Mouse (Mus musculus): ENCODE data around the gene Aff3. TPM values are rescaled to one million over a fixed set of nuclear protein-coding genes. Genes with fewer than 3 reads are reported as not detected.

The Aff3 gene
- polyA plus RNA-seq, 1 experiment from 2014 or later: 6.9 TPM

DNA sequence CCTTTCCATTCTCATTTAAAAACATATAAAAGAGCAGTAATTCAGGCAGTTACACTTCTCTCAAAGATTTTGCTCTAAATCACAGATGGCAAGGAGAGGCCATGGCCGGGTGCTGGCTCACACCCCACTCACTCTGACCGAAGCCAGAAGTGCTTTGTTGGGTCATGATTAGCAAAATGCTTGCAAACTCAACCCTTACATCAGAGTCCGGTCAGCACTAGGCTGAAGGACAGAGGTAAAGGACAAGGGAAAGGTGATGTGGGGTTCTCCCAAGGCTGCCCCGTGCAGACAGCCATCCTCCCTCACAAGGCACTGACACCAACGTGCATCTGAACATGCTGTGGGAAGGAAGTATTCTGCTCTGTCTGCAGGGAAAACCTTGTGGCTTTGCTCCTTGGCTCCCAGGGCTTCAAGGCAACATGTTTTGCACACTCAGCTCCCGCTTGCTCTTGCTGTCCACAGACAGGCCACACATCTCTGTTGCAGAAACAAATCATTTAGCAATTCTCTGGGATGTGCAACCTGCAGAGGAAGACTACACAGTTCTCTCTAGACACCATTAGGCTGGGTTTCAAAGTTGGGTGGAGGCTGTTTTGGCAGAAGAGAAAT lies 296.6 kb downstream of the Aff3 start:
- Histone ChIP-seq H3K4me3 (no peak overlapping the region), H3K4me1 (peaks cover 17% of the 10 kb centered on the region), H3K27me3 (ENCODE audit: insufficient read depth, poor library complexity, severe bottlenecking) (no peaks in the 10 kb centered on the region), H3K27ac (no peak overlapping the region), H3K9me3 (no peaks in the 10 kb centered on the region), H3K36me3 (no peaks in the 10 kb centered on the region)
- no peak for DNase-seq (ENCODE audit: low spot score)
- 81% methylated on average over 6 of the region's 6 CpGs for WGBS

DNA sequence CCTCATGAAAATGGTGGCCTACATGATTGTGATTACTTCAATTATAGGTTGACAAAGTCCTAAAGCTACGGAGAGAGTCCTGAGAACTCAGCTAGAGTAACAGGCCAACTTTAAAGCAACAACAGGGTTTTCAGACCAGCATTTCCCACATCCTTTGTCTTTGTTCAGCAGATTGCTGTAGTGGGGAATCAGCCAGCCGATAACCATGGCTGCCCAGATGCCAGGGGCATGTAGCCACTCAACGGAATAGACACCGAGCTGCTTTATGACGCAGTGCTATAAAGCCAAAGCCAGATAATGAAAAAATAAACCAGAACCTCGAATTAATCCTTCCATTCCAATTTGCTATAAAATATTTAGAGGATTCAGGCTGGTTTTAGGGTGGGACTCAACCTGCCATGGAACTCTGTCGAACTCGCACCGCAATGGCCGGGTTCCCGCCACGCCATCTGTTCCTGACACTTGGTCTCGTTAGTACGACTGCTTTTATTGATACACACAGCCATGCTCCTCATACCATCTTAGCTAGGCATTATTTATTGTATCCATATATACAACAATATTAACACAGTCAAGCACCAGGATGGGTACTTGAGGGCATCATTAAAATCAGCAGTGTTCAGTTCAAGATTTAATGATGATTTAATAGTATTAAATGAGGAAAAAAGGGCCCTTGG lies 297.2 kb downstream of the Aff3 start:
- 95% methylated on average over 14 of the region's 14 CpGs for whole genome bisulfite sequencing
- Histone ChIP-seq H3K27me3 (ENCODE audit: insufficient read depth, poor library complexity, severe bottlenecking) (no peaks in the 10 kb centered on the region), H3K4me1 (peaks cover 17% of the 10 kb centered on the region), H3K27ac (no peak overlapping the region), H3K4me3 (no peak overlapping the region), H3K9me3 (no peaks in the 10 kb centered on the region), H3K36me3 (no peaks in the 10 kb centered on the region)
- no peak for DNase-seq (ENCODE audit: low spot score)

DNA sequence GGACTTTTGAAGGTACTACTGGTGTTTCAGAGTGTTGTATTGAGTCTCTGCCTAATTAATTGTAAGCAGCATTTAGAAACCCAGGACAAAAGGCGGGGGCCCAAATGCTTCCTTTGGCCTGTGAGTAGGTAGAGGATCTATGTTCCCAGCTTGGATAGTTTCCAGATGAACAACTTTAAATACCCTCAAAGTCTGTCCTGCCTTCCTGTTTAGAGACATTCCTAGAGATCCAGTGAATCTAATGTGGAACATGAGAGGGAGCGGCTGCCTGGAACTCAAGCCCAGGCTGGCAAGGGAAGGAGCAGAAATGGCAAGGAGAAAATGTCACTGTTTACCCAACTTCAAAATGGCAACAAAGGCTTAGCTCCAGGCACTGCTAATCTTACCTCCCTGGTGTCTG lies 300.9 kb downstream of the Aff3 start:
- peaks cover 19% of the 10 kb centered on the region for H3K4me1 ChIP-seq
- H3K36me3 ChIP-seq: no peaks in the 10 kb centered on the region
- DNase-seq (ENCODE audit: low spot score): no peak
- H3K9me3 ChIP-seq: no peaks in the 10 kb centered on the region
- 76% methylated on average over 2 of the region's 2 CpGs for WGBS
- no peak overlapping the region for H3K4me3 ChIP-seq
- no peak overlapping the region for H3K27ac ChIP-seq
- no peaks in the 10 kb centered on the region for H3K27me3 ChIP-seq (ENCODE audit: insufficient read depth, poor library complexity, severe bottlenecking)

DNA sequence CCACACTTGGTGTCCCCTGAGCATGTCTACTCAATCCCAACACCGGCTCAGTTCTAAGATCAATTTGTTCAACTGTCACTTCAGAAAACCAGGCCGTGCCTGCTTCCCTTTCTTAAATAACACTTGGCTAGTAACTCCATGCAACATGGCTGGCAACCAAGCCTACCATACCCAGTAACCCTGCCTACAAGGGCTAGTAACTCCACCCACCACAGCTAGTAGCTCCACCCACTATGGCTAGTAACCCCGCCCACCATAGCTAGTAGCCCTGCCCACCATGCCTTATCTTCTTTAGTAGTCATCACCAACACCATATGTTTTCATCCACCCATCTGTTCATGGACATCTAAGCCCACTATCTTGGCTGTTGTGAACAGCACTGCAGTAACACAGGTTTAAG lies 302.5 kb downstream of the Aff3 start:
- WGBS: 96% methylated on average over 3 of the region's 3 CpGs
- DNase-seq (ENCODE audit: low spot score): no peak
- peaks cover 21% of the 10 kb centered on the region for H3K4me1 ChIP-seq

GRCm38 (mm10) chr1:38358797-38359349 lies 305.9 kb downstream of the Aff3 start:
- Histone ChIP-seq H3K4me1 (peaks cover 13% of the 10 kb centered on the region; the same call in 1 of the 2 replicates), H3K27ac (no peak overlapping the region), H3K4me3 (no peak overlapping the region), H3K27me3 (ENCODE audit: insufficient read depth, poor library complexity, severe bottlenecking) (no peaks in the 10 kb centered on the region), H3K9me3 (no peaks in the 10 kb centered on the region), H3K36me3 (no peaks in the 10 kb centered on the region)
- DNase-seq (ENCODE audit: low spot score): no peak
- 91% methylated on average over 26 of the region's 26 CpGs for WGBS

More for the DNA sequence above, 302.5 kb downstream of the Aff3 start:
- H3K4me3 ChIP-seq: no peak overlapping the region
- no peak overlapping the region for H3K27ac ChIP-seq
- no peaks in the 10 kb centered on the region for H3K9me3 ChIP-seq
- no peaks in the 10 kb centered on the region for H3K36me3 ChIP-seq
- H3K27me3 ChIP-seq (ENCODE audit: insufficient read depth, poor library complexity, severe bottlenecking): no peaks in the 10 kb centered on the region

- 74% methylated on average over 10 of the region's 10 CpGs for WGBS
- no peaks in the 10 kb centered on the region for H3K9me3 ChIP-seq
- no peaks in the 10 kb centered on the region for H3K27me3 ChIP-seq (ENCODE audit: insufficient read depth, poor library complexity, severe bottlenecking)
- no peak overlapping the region for H3K4me3 ChIP-seq
- H3K27ac ChIP-seq: no peak overlapping the region
- DNase-seq (ENCODE audit: low spot score): no peak
- H3K4me1 ChIP-seq: peaks cover 10% of the 10 kb centered on the region; the same call in 1 of the 2 replicates
- no peaks in the 10 kb centered on the region for H3K36me3 ChIP-seq
Measured at GRCm38 (mm10) chr1:38357933-38358796, 306.6 kb downstream of the Aff3 start.

DNA sequence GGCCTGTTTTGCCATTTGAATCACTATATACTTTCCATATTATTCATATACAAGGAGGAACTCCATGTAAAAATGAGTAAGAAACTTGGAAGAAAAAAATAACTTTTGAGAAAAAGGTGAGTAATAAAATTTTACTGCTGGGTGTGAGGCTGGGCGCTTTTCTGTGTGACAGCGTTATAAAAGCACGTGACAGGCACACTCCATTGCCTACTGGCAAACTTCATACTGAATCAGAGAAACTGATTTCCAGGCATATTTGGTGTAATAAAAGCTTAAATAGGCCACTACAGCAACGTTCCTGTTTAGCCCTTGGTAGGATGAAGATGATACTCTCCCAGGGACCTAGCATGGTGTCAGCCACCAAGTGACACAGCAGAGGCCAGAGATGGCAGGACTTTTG lies 310.2 kb downstream of the Aff3 start:
- H3K4me1 ChIP-seq: peaks cover 10% of the 10 kb centered on the region; the same call in 1 of the 2 replicates
- no peak overlapping the region for H3K4me3 ChIP-seq
- H3K36me3 ChIP-seq: no peaks in the 10 kb centered on the region
- H3K9me3 ChIP-seq: no peaks in the 10 kb centered on the region
- peak; percentile 33 for DNase-seq (ENCODE audit: low spot score)
- H3K27ac ChIP-seq: no peak overlapping the region
- 93% methylated on average over 4 of the region's 4 CpGs for WGBS
- H3K27me3 ChIP-seq (ENCODE audit: insufficient read depth, poor library complexity, severe bottlenecking): no peaks in the 10 kb centered on the region

DNA sequence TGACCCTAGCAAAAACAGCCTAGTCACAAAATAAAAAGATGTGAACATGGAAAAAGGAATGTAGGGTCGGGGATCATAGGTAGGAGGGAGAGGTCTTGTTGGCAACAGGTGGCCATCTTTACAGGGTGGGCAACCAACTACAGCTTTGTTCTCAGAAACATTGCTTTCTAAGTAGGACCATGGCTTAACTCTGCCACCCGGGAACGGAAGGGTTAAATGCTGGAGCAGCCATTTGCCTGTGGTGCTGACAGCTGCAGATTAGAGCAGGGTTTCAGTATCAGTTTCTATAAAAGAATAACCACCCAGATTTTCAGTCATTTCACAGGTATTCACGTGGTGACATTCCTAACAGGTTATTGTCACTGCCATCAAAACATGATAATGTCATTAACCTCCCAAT lies 317.4 kb downstream of the Aff3 start:
- Histone ChIP-seq H3K4me1 (0 out of 2 replicates have a peak, but pooled peaks cover 4% of the 10 kb centered on the region), H3K4me3 (no peak overlapping the region), H3K27me3 (ENCODE audit: insufficient read depth, poor library complexity, severe bottlenecking) (no peaks in the 10 kb centered on the region), H3K9me3 (no peaks in the 10 kb centered on the region), H3K36me3 (no peaks in the 10 kb centered on the region), H3K27ac (no peak overlapping the region)
- WGBS: 71% methylated on average over 4 of the region's 4 CpGs
- DNase-seq (ENCODE audit: low spot score): peak; percentile 66

GRCm38 (mm10) chr1:38334206-38334605 lies 330.5 kb downstream of the Aff3 start:
- Histone ChIP-seq H3K36me3 (no peaks in the 10 kb centered on the region), H3K27me3 (ENCODE audit: insufficient read depth, poor library complexity, severe bottlenecking) (no peaks in the 10 kb centered on the region), H3K27ac (no peak overlapping the region), H3K4me3 (no peak overlapping the region), H3K4me1 (peaks cover 6% of the 10 kb centered on the region; the same call in 1 of the 2 replicates), H3K9me3 (no peaks in the 10 kb centered on the region)
- DNase-seq (ENCODE audit: low spot score): no peak
- whole genome bisulfite sequencing: 79% methylated on average over 7 of the region's 7 CpGs

DNA sequence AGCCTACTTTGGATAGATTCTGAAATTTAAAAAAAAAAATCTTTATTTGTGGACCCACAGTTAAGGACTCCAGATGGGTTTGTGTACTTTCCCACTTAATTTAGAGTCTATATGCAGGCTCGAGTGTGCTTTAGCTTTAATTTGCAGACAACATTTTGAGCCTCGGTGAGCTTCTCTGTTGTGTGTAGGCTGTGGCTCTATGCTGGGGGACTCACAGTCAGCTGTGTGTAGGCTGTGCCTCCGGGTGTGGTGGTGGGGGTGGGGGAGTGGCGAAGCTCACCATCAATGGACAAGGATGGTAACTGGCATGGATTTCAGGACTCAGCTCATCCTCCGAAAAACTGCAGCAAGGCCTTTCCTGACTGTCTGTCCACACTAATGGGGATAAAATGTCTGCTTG lies 331.8 kb downstream of the Aff3 start:
- 91% methylated on average over 5 of the region's 5 CpGs for WGBS
- no peaks in the 10 kb centered on the region for H3K36me3 ChIP-seq
- DNase-seq (ENCODE audit: low spot score): no peak

GRCm38 (mm10) chr1:38324206-38324605 lies 340.5 kb downstream of the Aff3 start:
- no peak for DNase-seq (ENCODE audit: low spot score)
- Histone ChIP-seq H3K9me3 (no peaks in the 10 kb centered on the region), H3K4me3 (no peak overlapping the region), H3K27ac (no peak overlapping the region), H3K4me1 (peaks cover 11% of the 10 kb centered on the region; the same call in 1 of the 2 replicates), H3K27me3 (ENCODE audit: insufficient read depth, poor library complexity, severe bottlenecking) (no peaks in the 10 kb centered on the region), H3K36me3 (no peaks in the 10 kb centered on the region)
- 78% methylated on average over 5 of the region's 5 CpGs for WGBS

More for the DNA sequence above, 331.8 kb downstream of the Aff3 start:
- Histone ChIP-seq H3K27me3 (ENCODE audit: insufficient read depth, poor library complexity, severe bottlenecking) (no peaks in the 10 kb centered on the region), H3K27ac (no peak overlapping the region), H3K9me3 (no peaks in the 10 kb centered on the region), H3K4me1 (peaks cover 6% of the 10 kb centered on the region; the same call in 1 of the 2 replicates), H3K4me3 (no peak overlapping the region)

DNA sequence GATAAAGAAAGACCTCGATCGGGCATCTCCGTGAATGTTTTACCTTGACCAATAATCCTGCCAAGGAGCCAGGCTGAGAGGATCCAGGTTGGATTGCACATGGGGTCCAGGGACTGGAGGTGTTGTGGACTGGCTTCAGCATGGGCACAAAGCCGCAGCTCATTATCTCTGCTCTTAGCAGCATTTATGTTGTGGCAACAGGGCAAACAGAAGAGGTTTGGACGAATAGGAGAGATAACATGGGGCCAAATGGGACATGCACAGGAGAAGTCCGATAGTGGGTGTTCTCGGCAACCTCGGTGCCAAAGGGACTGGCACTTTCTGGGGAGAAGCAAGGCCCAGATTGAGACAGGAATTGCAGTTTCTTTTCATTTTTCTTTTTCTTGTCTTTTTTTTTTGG lies 342.9 kb downstream of the Aff3 start:
- DNase-seq (ENCODE audit: low spot score): no peak
- no peaks in the 10 kb centered on the region for H3K9me3 ChIP-seq
- WGBS: 65% methylated on average over 8 of the region's 8 CpGs

GRCm38 (mm10) chr1:38320971-38321305 lies 343.8 kb downstream of the Aff3 start:
- Histone ChIP-seq H3K27me3 (ENCODE audit: insufficient read depth, poor library complexity, severe bottlenecking) (no peaks in the 10 kb centered on the region), H3K9me3 (no peaks in the 10 kb centered on the region), H3K36me3 (no peaks in the 10 kb centered on the region), H3K4me3 (no peak overlapping the region), H3K4me1 (peaks cover 11% of the 10 kb centered on the region; the same call in 1 of the 2 replicates), H3K27ac (no peak overlapping the region)
- no peak for DNase-seq (ENCODE audit: low spot score)
- WGBS: 71% methylated on average over 2 of the region's 2 CpGs

More for the DNA sequence above, 342.9 kb downstream of the Aff3 start:
- Histone ChIP-seq H3K36me3 (no peaks in the 10 kb centered on the region), H3K27ac (no peak overlapping the region), H3K27me3 (ENCODE audit: insufficient read depth, poor library complexity, severe bottlenecking) (no peaks in the 10 kb centered on the region), H3K4me3 (no peak overlapping the region), H3K4me1 (peaks cover 11% of the 10 kb centered on the region; the same call in 1 of the 2 replicates)

Measured in heart, embryonic 10.5 days (tissue).